Mouse (Mus musculus) cerebellum, adult 2 months (tissue): ENCODE measurements around the gene Zdhhc1. TPM values are rescaled to one million over a fixed set of nuclear protein-coding genes. Genes with fewer than 3 reads are reported as not detected.

Experiments
- DNase-seq, 2 experiments: peaks; one replicate each; pipeline ENCODE4 v3.0.0; 2021
- H3K27ac ChIP-seq: fragments of 200-500 bp; 2 replicates; pipeline ENCODE4 v1.5.1; 2012; ENCODE audit warnings: low read length, control low read depth, inconsistent platforms; ENCODE audit not compliant: insufficient read depth
- H3K27me3 ChIP-seq: fragments of 200-500 bp; 2 replicates; pipeline ENCODE4 v1.6.1; 2012; ENCODE audit warnings: inconsistent platforms, mild to moderate bottlenecking, low read length, moderate library complexity; ENCODE audit not compliant: control insufficient read depth, insufficient read depth
- H3K4me1 ChIP-seq: fragments of 200-500 bp; 2 replicates; pipeline ENCODE4 v1.6.1; 2011; ENCODE audit warnings: low read length; ENCODE audit not compliant: control insufficient read depth, insufficient read depth
- H3K4me3 ChIP-seq: fragments of 200-500 bp; replicated peaks from 2 replicates; pipeline ENCODE3; 2011; ENCODE audit warnings: mild to moderate bottlenecking, low read depth, low read length, control low read depth; ENCODE audit not compliant: insufficient read depth
- CTCF ChIP-seq: fragments of 200-500 bp; IDR thresholded peaks from 2 replicates; pipeline ENCODE4 v1.5.1; 2011; ENCODE audit warnings: low read depth, mild to moderate bottlenecking, control low read depth, low read length, moderate library complexity, borderline replicate concordance; ENCODE audit not compliant: insufficient read depth
- POLR2A ChIP-seq: fragments of 200-500 bp; IDR thresholded peaks from 2 replicates; pipeline ENCODE4 v1.6.1; 2011; ENCODE audit warnings: low read length, control low read depth, borderline replicate concordance; ENCODE audit not compliant: insufficient read depth
- WGBS: fragments of 180-500 bp; shearing (Covaris S2); methylation state at CpG from one replicate; pipeline ENCODE4 v1.1.7; 2018; 5-methylcytosine and 5-hydroxymethylcytosine counted together
- polyA plus RNA-seq: library from polyadenylated mRNA; depleted of rRNA; stranded (reverse); fragments of >200 nt; gene quantifications from 2 replicates; pipeline ENCODE4 v1.2.3, GENCODE M21; 2012

Gene Zdhhc1
- polyA plus RNA-seq, 1 experiment, result 64.7 TPM

GRCm38 (mm10) chr8:105454088-105454487 is 42.6 kb downstream of the Zdhhc1 start:
- TF ChIP-seq CTCF, result no peak
- TF ChIP-seq POLR2A, result no peak
- H3K27ac ChIP-seq, result no peak overlapping the region

GRCm38 (mm10) chr8:105453296-105453695 is 43.4 kb downstream of the Zdhhc1 start:
- no peak for DNase-seq
- TF ChIP-seq CTCF (no peak), POLR2A (no peak)
- 72% methylated on average over 5 of the region's 5 CpGs for WGBS

More at GRCm38 (mm10) chr8:105454088-105454487, 42.6 kb downstream of the Zdhhc1 start:
- H3K4me3 ChIP-seq, result no peak overlapping the region
- DNase-seq, result no peak
- H3K4me1 ChIP-seq, result no peaks in the 10 kb centered on the region; the same call in none of the 2 replicates
- 67% methylated on average over 5 of the region's 5 CpGs for WGBS
- no peaks in the 10 kb centered on the region for H3K27me3 ChIP-seq

GRCm38 (mm10) chr8:105451903-105452603 is 44.6 kb downstream of the Zdhhc1 start:
- TF ChIP-seq POLR2A (no peak), CTCF (no peak)
- Histone ChIP-seq H3K27me3 (no peaks in the 10 kb centered on the region), H3K4me3 (no peak overlapping the region), H3K4me1 (no peaks in the 10 kb centered on the region; the same call in none of the 2 replicates), H3K27ac (no peak overlapping the region)
- DNase-seq, result no peak
- 46% methylated on average over 15 of the region's 15 CpGs for WGBS

More at GRCm38 (mm10) chr8:105453296-105453695, 43.4 kb downstream of the Zdhhc1 start:
- Histone ChIP-seq H3K27ac (no peak overlapping the region), H3K4me3 (no peak overlapping the region), H3K27me3 (no peaks in the 10 kb centered on the region), H3K4me1 (no peaks in the 10 kb centered on the region; the same call in none of the 2 replicates)

GRCm38 (mm10) chr8:105450977-105451376 is 45.7 kb downstream of the Zdhhc1 start:
- no peak overlapping the region for H3K4me3 ChIP-seq
- no peak for TF ChIP-seq CTCF
- no peak for TF ChIP-seq POLR2A
- DNase-seq, result no peak
- H3K27me3 ChIP-seq, result no peaks in the 10 kb centered on the region
- peaks cover 3% of the 10 kb centered on the region for H3K4me1 ChIP-seq
- WGBS, result 91% methylated on average over 1 of the region's 1 CpGs
- no peak overlapping the region for H3K27ac ChIP-seq

- H3K4me1 ChIP-seq, result peaks cover 3% of the 10 kb centered on the region; the same call in 1 of the 2 replicates
- DNase-seq, result no peak
- no peaks in the 10 kb centered on the region for H3K27me3 ChIP-seq
- H3K27ac ChIP-seq, result no peak overlapping the region
- WGBS, result 87% methylated on average over 5 of the region's 5 CpGs
- no peak overlapping the region for H3K4me3 ChIP-seq
- TF ChIP-seq POLR2A (no peak), CTCF (no peak)
These were observed 48.1 kb downstream of the Zdhhc1 start for GRCm38 (mm10) chr8:105448596-105448995.

GRCm38 (mm10) chr8:105448188-105448587 is 48.5 kb downstream of the Zdhhc1 start:
- peaks cover 3% of the 10 kb centered on the region; the same call in 1 of the 2 replicates for H3K4me1 ChIP-seq
- no peak overlapping the region for H3K4me3 ChIP-seq

GRCm38 (mm10) chr8:105446127-105446552 is 50.6 kb downstream of the Zdhhc1 start:
- WGBS, result 25% methylated on average over 4 of the region's 4 CpGs
- Histone ChIP-seq H3K4me3 (no peak overlapping the region), H3K4me1 (peaks cover 3% of the 10 kb centered on the region; the same call in 1 of the 2 replicates), H3K27me3 (no peaks in the 10 kb centered on the region), H3K27ac (no peak overlapping the region)
- no peak for TF ChIP-seq POLR2A
- no peak for TF ChIP-seq CTCF
- DNase-seq, result peak in 1 of 2 experiments; percentile 28

More at GRCm38 (mm10) chr8:105448188-105448587, 48.5 kb downstream of the Zdhhc1 start:
- TF ChIP-seq POLR2A (no peak), CTCF (no peak)
- DNase-seq, result no peak
- 90% methylated on average over 3 of the region's 3 CpGs for WGBS
- H3K27me3 ChIP-seq, result no peaks in the 10 kb centered on the region
- H3K27ac ChIP-seq, result no peak overlapping the region

- WGBS, result 44% methylated on average over 11 of the region's 11 CpGs
- Histone ChIP-seq H3K4me1 (peaks cover 3% of the 10 kb centered on the region; the same call in 1 of the 2 replicates), H3K27me3 (no peaks in the 10 kb centered on the region), H3K4me3 (no peak overlapping the region), H3K27ac (no peak overlapping the region)
- no peak for DNase-seq
- no peak for TF ChIP-seq CTCF
- TF ChIP-seq POLR2A, result no peak
These were observed 51.2 kb downstream of the Zdhhc1 start for GRCm38 (mm10) chr8:105445296-105446126.
